Mouse (Mus musculus): ENCODE measurements around the gene Tgif2.
A peak's percentile ranks its signal among the peaks of the same experiment; 100 is the strongest.
"Not testable (repeated sequence)": the region's sequence is repeated elsewhere in the genome, so short reads cannot be mapped to it uniquely, and the experiment has no call there.

Gene Tgif2

GRCm38 (mm10) chr2:156844715-156845114 lies 4.9 kb downstream of the Tgif2 start:
- no peak for DNase-seq

- DNase-seq, result no peak
Observed at GRCm38 (mm10) chr2:156847653-156848052, 7.8 kb downstream of the Tgif2 start.

GRCm38 (mm10) chr2:156848526-156849182 lies 8.8 kb downstream of the Tgif2 start:
- peak; percentile 12 for DNase-seq

GRCm38 (mm10) chr2:156850505-156850904 lies 10.7 kb downstream of the Tgif2 start:
- DNase-seq, result no peak

- DNase-seq, result not testable (repeated sequence)
Observed at GRCm38 (mm10) chr2:156853584-156853983, 13.8 kb downstream of the Tgif2 start.

- DNase-seq, result peak; percentile 59
Observed at GRCm38 (mm10) chr2:156853999-156854771, 14.4 kb downstream of the Tgif2 start.

- DNase-seq, result no peak
Observed at GRCm38 (mm10) chr2:156856311-156856710, 16.5 kb downstream of the Tgif2 start.

- DNase-seq, result no peak
Observed at GRCm38 (mm10) chr2:156857385-156857791, 17.6 kb downstream of the Tgif2 start.

GRCm38 (mm10) chr2:156857835-156858234 lies 18.0 kb downstream of the Tgif2 start, which contains the start of gene 4930518I15Rik:
Gene 4930518I15Rik (minus strand): TSS chr2:156857946.
- DNase-seq, result no peak

GRCm38 (mm10) chr2:156858671-156859070 lies 18.9 kb downstream of the Tgif2 start:
- DNase-seq, result no peak

- peak; percentile 42 for DNase-seq
Observed at GRCm38 (mm10) chr2:156862041-156862717, 22.4 kb downstream of the Tgif2 start.

- peak; percentile 99 for DNase-seq
Observed at GRCm38 (mm10) chr2:156862772-156863486, 23.1 kb downstream of the Tgif2 start, which contains the start of gene Rab5if. Gene Rab5if (plus strand): TSS chr2:156863128.

- peak; percentile 75 for DNase-seq
Observed at GRCm38 (mm10) chr2:156863487-156864160, 23.8 kb downstream of the Tgif2 start.

- no peak for DNase-seq
Observed at GRCm38 (mm10) chr2:156864481-156864880, 24.7 kb downstream of the Tgif2 start.

GRCm38 (mm10) chr2:156868994-156869393 lies 29.2 kb downstream of the Tgif2 start:
- DNase-seq, result no peak

- DNase-seq, result no peak
Observed at GRCm38 (mm10) chr2:156869554-156869953, 29.7 kb downstream of the Tgif2 start.

- peak; percentile 46 for DNase-seq
Observed at GRCm38 (mm10) chr2:156870519-156870918, 30.7 kb downstream of the Tgif2 start.

- DNase-seq, result peak; percentile 64
Observed at GRCm38 (mm10) chr2:156873629-156874028, 33.8 kb downstream of the Tgif2 start.

GRCm38 (mm10) chr2:156874047-156874759 lies 34.4 kb downstream of the Tgif2 start:
- DNase-seq, result no peak

- no peak for DNase-seq
Observed at GRCm38 (mm10) chr2:156874760-156875510, 35.1 kb downstream of the Tgif2 start.

- DNase-seq, result peak; percentile 43
Observed at GRCm38 (mm10) chr2:156877726-156878125, 37.9 kb downstream of the Tgif2 start.
